In genomic region chr5:129770443-129771355, GRCm38 (mm10) we compare ENCODE assay signal across 15 mouse cellular contexts. TPM values are rescaled to one million over a fixed set of nuclear protein-coding genes. Genes with fewer than 3 reads are reported as not detected.
DNase-seq lines count a peak whose midpoint lies in the region; ATAC-seq lines count a peak whose summit lies in the region.
"Had no signal": no experiment of that assay in that cellular context is flagged by ENCODE, and none has a peak within 500 bp of the region (broad histone marks: within the 10 kb centered on the region; RNA-seq: fewer than 3 reads in every experiment).

No protein-coding gene starts in this region.

- intact Hi-C loops in left cerebral cortex, postnatal 14 days (cut with DNase I), result no loop called here

- H3K9ac ChIP-seq in liver, embryonic 12.5 days, result no peak overlapping the region
- no peak overlapping the region for H3K9ac ChIP-seq in kidney, embryonic 14.5 days (ENCODE audit: low read depth, low read length)
- H3K9ac ChIP-seq: limb, embryonic 12.5 days; lung, embryonic 14.5 days; neural tube, embryonic 15.5 days had no signal

- DNase-seq in adrenal gland, postnatal 14 days, result peak; percentile 18
- DNase-seq in adrenal gland, postnatal 4 days (ENCODE audit: low spot score in 2 of 2), result no peak
- no peak for DNase-seq in liver
- no peak for DNase-seq in left cerebral cortex, postnatal 14 days (ENCODE audit: low spot score in 2 of 2)
- no peak for DNase-seq in left cerebral cortex, adult 8-10 months (ENCODE audit: low spot score in 2 of 2)
- DNase-seq: cerebellum, adult 9-11 months; lung, embryonic 14.5 days; right cerebral cortex, adult 18-20 months; spleen, adult 18-20 months; thymus, postnatal 36 days had no signal

- H3K27ac ChIP-seq in liver, embryonic 12.5 days, result no peak overlapping the region
- H3K27ac ChIP-seq in kidney, embryonic 14.5 days (ENCODE audit: low read depth, low read length), result no peak overlapping the region
- H3K27ac ChIP-seq: limb, embryonic 12.5 days; neural tube, embryonic 15.5 days had no signal

- H3K9me3 ChIP-seq in liver, embryonic 12.5 days (replicated peaks), result no peaks in the 10 kb centered on the region
- no peaks in the 10 kb centered on the region for H3K9me3 ChIP-seq in kidney, embryonic 14.5 days (ENCODE audit: control insufficient read depth, low read length)
- H3K9me3 ChIP-seq: limb, embryonic 12.5 days; neural tube, embryonic 15.5 days had no signal

- no peaks in the 10 kb centered on the region; the same call in 1 of the 2 replicates for H3K4me1 ChIP-seq in liver, embryonic 12.5 days
- no peaks in the 10 kb centered on the region for H3K4me1 ChIP-seq in kidney, embryonic 14.5 days (ENCODE audit: control insufficient read depth, insufficient read depth, low read length)
- H3K4me1 ChIP-seq: limb, embryonic 12.5 days; neural tube, embryonic 15.5 days had no signal

- no peak overlapping the region for H3K4me2 ChIP-seq in liver, embryonic 12.5 days
- no peak overlapping the region for H3K4me2 ChIP-seq in kidney, embryonic 14.5 days (replicated peaks; ENCODE audit: low read depth, low read length)
- H3K4me2 ChIP-seq: limb, embryonic 12.5 days; lung, embryonic 14.5 days; neural tube, embryonic 15.5 days had no signal

- no peak overlapping the region for H3K4me3 ChIP-seq in liver, embryonic 12.5 days
- H3K4me3 ChIP-seq in kidney, embryonic 14.5 days (ENCODE audit: low read length), result no peak overlapping the region
- H3K4me3 ChIP-seq: limb, embryonic 12.5 days; neural tube, embryonic 15.5 days had no signal

- H3K36me3 ChIP-seq in liver, embryonic 12.5 days, result peaks cover 74% of the 10 kb centered on the region
- H3K36me3 ChIP-seq in kidney, embryonic 14.5 days (ENCODE audit: control insufficient read depth, insufficient read depth, low read length), result peaks cover 8% of the 10 kb centered on the region; the same call in 1 of the 2 replicates

- no peaks in the 10 kb centered on the region for H3K27me3 ChIP-seq in liver, embryonic 12.5 days (replicated peaks)
- H3K27me3 ChIP-seq in kidney, embryonic 14.5 days (ENCODE audit: control insufficient read depth, insufficient read depth, low read length), result no peaks in the 10 kb centered on the region
- H3K27me3 ChIP-seq: limb, embryonic 12.5 days; neural tube, embryonic 15.5 days had no signal

- ATAC-seq in liver, embryonic 12.5 days, result 0 out of 2 replicates have a peak, but pooled peaks have one; percentile 45
- ATAC-seq in kidney, embryonic 14.5 days (ENCODE audit: low FRiP score, low TSS enrichment), result 0 out of 2 replicates have a peak, but pooled peaks have one; percentile 28
- ATAC-seq in megakaryocyte-erythroid progenitor cell, adult 5-6 weeks (replicated peaks; ENCODE audit: low FRiP score, low TSS enrichment, poor library complexity, severe bottlenecking), result peak; percentile 30; the same call in 1 of the 2 replicates

- WGBS in liver, embryonic 12.5 days (ENCODE audit: insufficient replicate concordance), result 80% methylated on average over 23 of the region's 23 CpGs
- 85% methylated on average over 23 of the region's 23 CpGs for whole genome bisulfite sequencing in kidney, embryonic 14.5 days

RNA-seq across cellular contexts. Expression of gene Psph, which starts 16.6 kb away (rescaled TPM):
- total RNA-seq in adrenal gland, postnatal 14 days (2021), result 25.3 and 26.7 TPM in 2 replicates
- 10 to 100 TPM; 24.4 to 25.9 TPM for total RNA-seq in adrenal gland, postnatal 4 days (2021)
- 88.0 and 88.7 TPM in 2 replicates for polyA plus RNA-seq in liver, embryonic 12.5 days (2016; fragmentation: Nextera tagmentation; extraction: Ambion mirVana)
- 61.9 and 68.2 TPM in 2 replicates for polyA plus RNA-seq in kidney, embryonic 14.5 days (2014; fragmentation: Nextera tagmentation; extraction: Ambion mirVana)
- 17.2 and 22.8 TPM in 2 replicates for total RNA-seq in megakaryocyte-erythroid progenitor cell, adult 5-6 weeks (2014; fragmentation: Nextera tagmentation)
- 20.6 and 21.1 TPM in 2 replicates for total RNA-seq in megakaryocyte-erythroid progenitor cell, adult 5-6 weeks (2017)
- total RNA-seq in left cerebral cortex, postnatal 14 days (2021), result 10 to 100 TPM; 25.4 to 26.0 TPM
- total RNA-seq in left cerebral cortex, adult 8-10 months (2022), result 10 to 100 TPM; 18.8 to 21.3 (median 19.6) TPM

RNA-seq across cellular contexts. Expression of gene Nipsnap2, which starts 45.8 kb away (rescaled TPM):
- 116 and 119 TPM in 2 replicates for total RNA-seq in adrenal gland, postnatal 14 days (2021)
- 100 to 1,000 TPM; 142 to 143 TPM for total RNA-seq in adrenal gland, postnatal 4 days (2021)
- polyA plus RNA-seq in liver, embryonic 12.5 days (2016; fragmentation: Nextera tagmentation; extraction: Ambion mirVana), result 32.8 and 36.9 TPM in 2 replicates
- 117 and 137 TPM in 2 replicates for polyA plus RNA-seq in kidney, embryonic 14.5 days (2014; fragmentation: Nextera tagmentation; extraction: Ambion mirVana)
- total RNA-seq in megakaryocyte-erythroid progenitor cell, adult 5-6 weeks (2014; fragmentation: Nextera tagmentation), result 32.1 and 32.8 TPM in 2 replicates
- 23.8 and 41.1 TPM in 2 replicates for total RNA-seq in megakaryocyte-erythroid progenitor cell, adult 5-6 weeks (2017)
- 10 to 100 TPM; 72.2 to 84.1 TPM for total RNA-seq in left cerebral cortex, postnatal 14 days (2021)
- total RNA-seq in left cerebral cortex, adult 8-10 months (2022), result 10 to 100 TPM; 87.2 to 95.0 (median 91.5) TPM

RNA-seq across cellular contexts. Expression of gene Mrps17, which starts 55.4 kb away (rescaled TPM):
- 90.9 and 98.1 TPM in 2 replicates for total RNA-seq in adrenal gland, postnatal 14 days (2021)
- total RNA-seq in adrenal gland, postnatal 4 days (2021), result 100 to 1,000 TPM in 1 of 2 experiments, 10 to 100 TPM in 1; 95.6 to 111 TPM
- 139 and 145 TPM in 2 replicates for polyA plus RNA-seq in liver, embryonic 12.5 days (2016; fragmentation: Nextera tagmentation; extraction: Ambion mirVana)
- polyA plus RNA-seq in kidney, embryonic 14.5 days (2014; fragmentation: Nextera tagmentation; extraction: Ambion mirVana), result 201 and 234 TPM in 2 replicates
- 125 and 167 TPM in 2 replicates for total RNA-seq in megakaryocyte-erythroid progenitor cell, adult 5-6 weeks (2014; fragmentation: Nextera tagmentation)
- 82.0 and 92.6 TPM in 2 replicates for total RNA-seq in megakaryocyte-erythroid progenitor cell, adult 5-6 weeks (2017)
- total RNA-seq in left cerebral cortex, postnatal 14 days (2021), result 10 to 100 TPM; 79.3 to 85.1 TPM
- 10 to 100 TPM; 73.7 to 91.9 (median 81.3) TPM for total RNA-seq in left cerebral cortex, adult 8-10 months (2022)
